Mouse (Mus musculus) right cerebral cortex, postnatal 25 days (tissue): ENCODE measurements around the gene Ncam2.
"Not testable (repeated sequence)": the region's sequence is repeated elsewhere in the genome, so short reads cannot be mapped to it uniquely, and the experiment has no call there.

Experiments used
- DNase-seq: peaks from one replicate; pipeline ENCODE4 v3.0.0; 2022

The Ncam2 gene

DNA sequence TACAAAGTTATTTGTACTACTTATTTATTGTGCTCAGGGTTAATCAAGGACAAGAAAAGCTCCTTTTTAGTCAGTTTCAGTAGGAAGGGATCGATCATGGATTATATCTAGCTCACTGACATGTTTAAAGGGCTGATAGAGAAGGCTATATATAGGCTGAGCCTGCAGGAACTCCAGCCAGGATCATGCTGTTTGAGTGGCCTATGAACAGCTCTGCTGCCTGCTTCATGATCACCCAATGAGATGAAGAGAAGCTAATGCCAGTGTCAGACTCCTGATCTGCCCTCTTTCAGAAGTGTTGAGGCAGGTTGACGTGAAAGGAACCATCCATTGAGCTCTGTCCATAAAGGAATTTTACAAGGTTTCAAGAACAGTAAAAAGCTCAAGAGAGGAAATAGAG lies 103.3 kb downstream of the Ncam2 start:
- DNase-seq: no peak

DNA sequence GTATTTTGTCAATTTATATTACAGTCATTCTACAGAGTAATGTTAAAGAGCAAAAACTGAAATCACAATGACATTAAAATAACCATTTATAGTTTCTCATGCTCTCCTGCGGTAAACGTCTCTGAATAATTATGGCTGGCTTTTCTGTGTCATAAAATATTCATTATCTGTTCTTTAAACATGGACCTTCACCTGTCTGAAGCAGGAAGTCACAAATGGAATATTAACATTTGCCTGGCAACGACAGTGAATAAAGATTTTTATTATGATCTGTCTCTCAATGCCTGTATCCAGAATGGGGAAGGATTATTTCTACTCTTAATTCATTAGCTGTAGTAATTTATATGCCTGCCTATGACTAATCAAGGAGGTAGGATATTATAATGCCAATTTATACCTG lies 108.7 kb downstream of the Ncam2 start:
- no peak for DNase-seq

DNA sequence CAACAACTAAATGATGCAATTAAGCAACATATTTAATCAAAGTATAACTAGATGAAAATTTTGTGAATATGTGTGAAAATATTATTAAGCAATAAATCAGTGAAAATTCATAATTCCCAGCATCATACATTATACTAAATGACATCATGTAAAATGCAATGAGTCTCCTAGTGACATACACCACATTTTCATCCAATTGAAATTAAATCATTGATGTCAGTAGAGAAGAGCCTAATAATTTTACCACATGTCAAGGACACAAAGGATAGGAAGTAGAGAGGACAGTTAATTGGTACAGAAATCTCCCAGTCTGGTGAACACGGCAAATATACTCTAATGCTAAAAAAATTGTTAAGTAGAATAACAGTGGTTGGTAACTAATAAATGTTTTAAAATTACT lies 118.5 kb downstream of the Ncam2 start:
- no peak for DNase-seq

DNA sequence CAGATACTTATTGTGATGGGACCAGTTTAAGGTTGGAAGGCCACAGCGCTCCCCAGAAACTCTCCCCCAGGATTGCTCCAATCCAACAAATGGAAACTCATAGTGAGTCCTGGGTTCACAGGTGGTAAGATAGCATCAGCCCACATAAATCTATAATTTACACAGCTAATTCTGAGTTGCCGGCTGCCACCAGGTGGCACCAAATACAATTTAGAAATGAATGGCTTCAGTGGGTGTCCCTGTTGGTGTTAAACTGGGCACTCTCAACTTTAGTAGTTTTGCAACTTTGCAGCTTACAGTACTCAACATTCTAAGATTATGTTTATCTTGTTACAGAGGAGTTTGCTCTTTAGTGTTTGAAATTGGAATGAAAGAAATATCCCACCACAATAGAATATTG lies 130.0 kb downstream of the Ncam2 start:
- DNase-seq: peak; percentile 20

DNA sequence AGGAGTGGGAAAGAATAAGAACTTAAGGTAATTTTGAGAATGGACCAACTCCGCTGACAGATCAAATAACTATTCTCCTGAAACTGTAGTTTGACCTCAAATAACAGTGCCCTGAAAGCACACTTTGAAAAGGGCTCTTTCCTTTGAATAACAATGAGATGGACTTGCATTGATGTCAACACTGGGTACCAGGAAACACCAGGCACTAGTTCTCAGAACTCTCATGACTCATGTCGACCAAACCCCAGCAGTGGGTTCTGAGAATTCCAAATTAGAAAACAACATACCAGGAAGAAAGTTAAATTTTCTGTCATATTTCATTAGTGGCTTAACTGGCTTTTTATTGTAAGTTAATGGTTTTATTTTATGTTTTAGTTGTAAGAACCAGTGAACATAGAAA lies 165.4 kb downstream of the Ncam2 start:
- no peak for DNase-seq

DNA sequence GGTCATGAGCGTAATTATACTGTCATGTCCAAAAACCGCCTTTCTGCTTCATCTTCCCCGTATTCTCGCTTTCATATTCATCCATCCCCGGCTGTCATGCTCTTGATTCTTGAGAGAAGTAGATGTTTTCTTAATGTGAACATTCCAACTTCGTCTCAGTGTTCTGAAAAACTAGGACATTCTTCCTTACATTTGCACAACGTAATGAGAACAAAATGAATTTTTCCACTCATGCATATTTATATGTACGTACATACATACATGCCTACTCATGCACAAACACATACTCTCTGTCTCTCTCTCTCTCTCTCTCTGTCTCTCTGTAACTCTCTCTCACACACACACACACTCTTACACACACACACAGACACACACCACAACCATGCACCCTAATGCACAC lies 173.7 kb downstream of the Ncam2 start:
- DNase-seq: no peak

DNA sequence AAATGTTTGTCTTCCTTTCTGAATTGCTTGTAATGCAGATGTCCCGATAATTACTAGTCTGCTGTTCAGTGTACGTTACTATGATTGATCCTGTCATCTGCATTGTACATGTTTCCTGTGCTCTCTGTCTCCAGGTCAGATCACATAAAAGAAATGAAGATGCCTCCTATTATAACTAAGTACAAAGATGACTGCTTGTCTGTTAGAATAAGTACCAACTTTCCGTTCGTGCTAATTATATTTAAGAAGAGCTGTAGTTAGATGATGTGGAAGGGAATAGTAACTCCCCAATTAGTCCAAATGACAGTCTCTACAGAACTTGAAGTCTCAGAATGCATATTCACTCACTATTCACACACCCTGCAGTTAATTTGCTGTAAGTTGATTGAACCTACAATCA lies 179.9 kb downstream of the Ncam2 start:
- DNase-seq: no peak

DNA sequence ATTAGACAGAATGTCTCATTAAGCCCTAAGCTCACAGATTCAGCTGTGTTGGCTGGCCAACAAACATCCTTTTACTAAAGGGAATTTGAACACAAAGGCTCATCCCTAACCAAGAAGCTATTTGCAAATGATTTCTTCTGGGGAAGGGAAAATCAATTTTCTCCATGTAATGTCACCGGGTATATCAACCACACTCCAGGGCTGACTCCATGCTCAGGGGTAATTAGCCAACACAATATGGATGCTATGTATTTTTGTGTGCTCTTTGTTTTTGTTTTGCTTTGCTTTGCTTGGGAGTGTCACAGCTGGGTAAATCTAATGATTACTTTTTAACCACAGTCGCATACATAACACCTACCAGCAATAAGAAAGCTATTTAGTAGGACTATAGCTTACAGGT lies 188.1 kb downstream of the Ncam2 start:
- DNase-seq: no peak

DNA sequence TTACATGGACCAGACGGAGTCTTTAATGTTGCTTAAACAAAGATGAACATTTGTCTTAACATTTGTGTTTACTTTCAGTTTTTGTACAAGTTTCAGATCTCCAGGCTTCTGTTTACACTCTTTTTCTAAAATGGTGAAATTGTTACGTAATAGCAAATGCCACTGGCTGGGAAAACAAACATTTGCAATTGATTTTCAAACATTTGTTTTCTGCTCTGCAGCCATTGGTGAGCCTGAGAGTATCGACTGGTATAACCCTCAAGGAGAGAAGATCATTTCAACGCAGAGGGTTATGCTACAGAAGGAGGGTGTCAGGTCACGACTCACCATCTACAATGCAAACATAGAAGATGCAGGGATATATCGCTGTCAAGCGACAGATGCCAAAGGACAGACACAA lies 234.1 kb downstream of the Ncam2 start:
- no peak for DNase-seq

DNA sequence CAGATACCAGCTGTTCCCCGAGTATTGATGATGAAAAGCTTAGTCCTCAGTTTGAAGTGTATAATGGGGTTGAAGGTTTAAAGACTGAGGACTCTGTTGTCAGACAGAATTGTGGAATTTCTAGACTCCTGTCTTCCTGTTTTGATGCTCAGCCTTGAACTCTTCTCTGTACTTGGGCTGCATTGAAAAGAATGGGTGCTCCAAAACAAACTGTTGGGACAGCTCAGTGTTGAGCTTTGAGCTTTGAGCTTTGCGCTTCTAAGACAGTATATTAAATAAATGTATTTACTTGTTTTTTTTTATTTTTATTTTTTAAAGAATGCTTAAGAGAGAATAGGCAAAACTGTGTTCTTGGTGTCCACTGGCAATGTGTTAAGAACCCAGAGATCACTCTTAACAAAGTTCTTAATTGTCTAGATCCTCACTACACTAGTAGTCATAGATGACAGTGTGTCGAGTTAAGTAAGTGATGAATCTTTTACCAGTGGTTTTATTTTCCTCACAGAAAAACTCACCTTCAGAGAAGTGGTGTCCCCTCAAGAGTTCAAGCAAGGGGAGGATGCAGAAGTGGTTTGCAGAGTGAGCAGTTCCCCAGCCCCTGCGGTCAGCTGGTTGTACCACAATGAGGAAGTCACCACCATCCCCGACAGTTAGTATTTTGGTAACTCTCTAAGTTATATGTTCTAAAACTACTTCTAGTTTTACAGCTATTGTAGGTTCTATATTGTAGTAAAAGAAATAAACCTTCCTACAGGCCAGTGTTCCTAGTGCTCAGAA lies 236.8 kb downstream of the Ncam2 start:
- no peak for DNase-seq

DNA sequence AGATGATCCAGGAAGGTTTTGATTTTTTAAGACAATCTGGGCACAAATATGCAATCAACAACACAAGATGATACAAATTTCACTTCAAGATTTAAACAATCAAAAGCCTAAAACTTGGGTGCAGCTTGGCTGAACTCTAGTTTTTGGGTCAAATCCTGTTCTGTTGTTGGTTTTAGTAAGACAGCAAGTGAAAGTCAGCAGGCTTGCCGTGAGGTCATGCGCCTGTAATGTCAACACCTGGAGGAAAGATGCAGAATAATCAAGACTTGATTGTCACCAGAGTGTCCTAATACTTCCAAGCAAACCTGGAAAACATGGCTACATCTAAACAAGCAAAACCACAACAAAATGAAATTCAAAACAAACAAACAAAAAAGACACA lies 237.4 kb downstream of the Ncam2 start:
- no peak for DNase-seq

DNA sequence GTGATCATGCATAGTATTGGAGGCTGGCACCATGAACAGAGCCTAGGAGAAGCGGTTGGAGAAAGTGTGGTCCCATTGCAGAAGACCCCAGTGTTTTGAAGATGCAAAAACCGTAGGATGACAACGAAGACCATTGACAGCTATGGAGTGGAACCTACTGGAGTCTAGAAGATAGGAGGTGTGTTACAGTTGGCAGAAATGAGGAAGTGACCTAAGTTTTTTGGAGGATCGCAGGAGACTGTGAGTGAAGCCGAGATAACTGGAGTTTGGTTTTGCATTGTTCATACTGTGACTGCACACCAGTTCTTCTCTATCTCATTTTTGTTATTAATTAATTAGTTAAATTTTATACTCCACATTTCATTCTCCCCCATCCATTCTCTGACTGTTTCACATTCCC lies 250.4 kb downstream of the Ncam2 start:
- DNase-seq: no peak

DNA sequence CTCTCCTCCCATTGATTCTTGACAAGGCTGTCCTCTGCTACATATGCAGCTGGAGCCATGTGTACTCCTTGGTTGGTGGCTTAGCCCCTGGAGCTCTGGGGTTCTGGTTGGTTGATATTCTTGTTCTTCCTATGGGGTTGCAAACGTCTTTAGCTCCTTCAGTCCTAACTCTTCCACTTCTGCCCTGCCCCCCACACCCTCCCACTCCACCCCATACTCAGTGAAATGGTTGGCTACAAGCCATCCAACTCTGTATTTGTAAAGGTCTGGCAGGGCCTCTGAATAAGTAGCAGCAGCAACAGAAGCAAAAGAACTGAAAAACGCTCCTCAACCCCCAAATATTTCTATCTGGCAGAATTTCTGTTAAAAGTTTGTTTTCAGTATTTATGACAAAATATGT lies 252.5 kb downstream of the Ncam2 start:
- DNase-seq: no peak

DNA sequence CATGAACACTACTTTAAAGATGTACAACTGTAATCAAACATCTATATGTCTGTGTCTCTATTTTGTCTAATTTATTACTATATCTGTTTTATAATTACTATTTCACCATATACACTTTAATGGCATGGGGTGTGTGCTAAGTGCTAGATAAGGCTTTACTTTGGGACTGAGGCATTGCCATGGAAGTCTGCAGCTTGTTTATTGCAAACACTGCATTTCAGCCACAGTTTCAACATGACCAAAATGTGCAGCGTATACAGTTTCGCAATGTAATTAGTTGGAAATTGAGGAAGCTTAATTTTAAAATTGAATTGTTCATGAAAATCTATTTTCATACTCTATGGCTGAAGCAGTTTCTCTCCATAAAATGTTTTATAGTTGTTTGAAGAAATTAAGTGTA lies 254.0 kb downstream of the Ncam2 start:
- no peak for DNase-seq

DNA sequence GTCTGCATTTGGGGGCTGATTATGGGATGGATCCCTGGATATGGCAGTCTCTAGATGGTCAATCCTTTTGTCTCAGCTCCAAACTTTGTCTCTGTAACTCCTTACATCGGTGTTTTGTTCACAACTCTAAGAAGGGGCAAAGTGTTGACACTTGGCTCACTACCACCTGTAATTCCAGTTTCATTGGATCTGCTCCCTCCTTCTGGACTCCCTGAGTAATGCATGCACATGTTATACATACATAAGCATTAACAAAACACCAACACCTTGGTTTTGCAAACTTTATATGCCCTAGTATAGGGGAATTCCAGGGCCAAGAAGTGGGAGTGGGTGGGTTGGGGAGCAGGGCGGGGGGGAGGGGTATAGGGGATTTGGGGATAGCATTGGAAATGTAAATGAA lies 262.2 kb downstream of the Ncam2 start:
- DNase-seq: not testable (repeated sequence)

DNA sequence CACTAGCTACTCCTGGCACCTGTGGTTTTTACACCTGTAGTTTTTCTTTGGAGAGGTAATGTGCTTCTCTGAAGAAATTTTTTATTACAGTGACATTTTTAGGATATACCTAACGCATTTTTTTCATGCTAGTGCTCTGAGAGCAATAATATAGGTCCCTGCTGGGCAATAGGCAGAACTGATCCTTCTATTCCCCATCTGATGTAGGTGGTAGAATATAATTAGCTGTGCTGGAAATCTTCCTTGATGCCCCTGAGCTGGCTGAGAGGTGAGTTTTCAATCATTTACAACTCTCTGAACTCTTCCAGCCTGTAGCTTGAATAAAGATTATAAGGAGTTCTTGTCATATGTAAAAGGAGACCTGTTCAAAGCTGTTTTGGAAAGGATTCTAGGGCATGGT lies 272.4 kb downstream of the Ncam2 start:
- no peak for DNase-seq

DNA sequence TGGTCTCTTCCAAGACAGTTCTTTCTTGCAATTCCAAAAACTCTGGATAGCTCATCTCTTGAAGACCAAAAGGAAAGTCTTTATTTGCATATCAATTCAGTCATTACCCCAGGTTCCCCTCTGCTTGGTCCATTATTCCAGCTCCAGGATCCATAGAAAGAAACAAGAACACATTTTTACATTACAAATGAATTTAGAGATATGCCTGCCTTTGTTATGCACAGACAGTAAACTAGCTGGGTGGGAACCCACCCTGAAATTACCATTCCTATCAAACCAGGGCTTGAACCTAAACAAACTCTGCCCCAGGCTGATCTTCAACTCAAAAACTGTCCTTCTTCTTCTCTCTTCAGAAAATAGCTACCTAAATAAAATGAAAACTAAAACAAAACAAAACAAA lies 280.6 kb downstream of the Ncam2 start:
- DNase-seq: no peak

DNA sequence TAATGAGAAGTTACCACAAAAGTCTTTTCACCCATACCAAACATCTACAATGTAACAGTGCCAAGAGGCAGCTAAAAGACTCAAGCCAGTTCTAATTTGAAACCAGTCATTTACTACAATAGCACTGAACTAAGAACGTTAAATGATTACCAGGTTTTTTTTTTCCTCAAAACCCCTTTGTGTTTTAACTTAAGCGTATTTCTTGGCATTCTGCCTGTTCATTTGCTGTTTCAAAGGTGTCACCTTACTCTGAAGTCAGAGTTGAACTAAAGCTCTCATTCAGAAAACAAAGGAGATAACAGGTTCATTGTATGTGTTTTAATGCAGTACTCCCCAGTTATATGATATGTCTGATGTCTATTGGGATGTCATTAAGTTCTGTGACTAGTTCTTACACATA lies 295.6 kb downstream of the Ncam2 start:
- no peak for DNase-seq

DNA sequence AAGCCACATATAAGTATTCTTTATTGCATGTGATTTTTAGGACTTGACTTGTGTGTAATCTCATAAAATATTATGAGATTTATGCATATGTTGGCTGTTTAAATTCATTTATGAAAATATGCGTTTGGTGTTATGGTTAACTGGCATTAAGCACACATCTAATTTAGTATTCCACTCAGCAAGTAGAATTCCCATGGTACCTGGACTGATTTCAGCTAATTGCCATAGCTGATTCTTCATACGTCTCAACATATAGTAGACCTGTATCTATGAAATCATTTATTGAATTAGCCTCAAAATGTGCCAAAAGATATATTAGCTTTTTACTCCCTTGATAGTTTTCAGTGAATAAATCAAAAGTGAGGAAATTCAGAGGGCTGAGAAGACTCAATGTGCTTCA lies 302.1 kb downstream of the Ncam2 start:
- no peak for DNase-seq

DNA sequence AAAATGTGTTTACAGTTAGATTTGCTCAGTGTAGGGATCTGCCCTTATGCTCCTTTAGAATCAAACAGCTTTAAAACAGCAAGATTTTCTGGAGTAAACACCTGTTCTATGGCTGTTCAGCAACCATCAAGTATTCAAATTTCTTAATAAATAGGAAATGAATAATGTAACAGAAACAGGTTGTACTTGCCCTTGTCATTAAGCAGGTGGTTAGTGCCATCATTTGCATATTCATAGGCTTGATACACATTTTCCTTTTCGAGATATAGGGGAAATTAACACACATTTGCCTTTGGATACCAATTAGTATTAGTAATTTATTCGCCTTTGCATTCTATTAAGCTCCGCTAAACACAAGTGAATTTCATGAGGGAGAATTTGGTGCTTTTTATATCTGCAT lies 335.7 kb downstream of the Ncam2 start:
- no peak for DNase-seq

DNA sequence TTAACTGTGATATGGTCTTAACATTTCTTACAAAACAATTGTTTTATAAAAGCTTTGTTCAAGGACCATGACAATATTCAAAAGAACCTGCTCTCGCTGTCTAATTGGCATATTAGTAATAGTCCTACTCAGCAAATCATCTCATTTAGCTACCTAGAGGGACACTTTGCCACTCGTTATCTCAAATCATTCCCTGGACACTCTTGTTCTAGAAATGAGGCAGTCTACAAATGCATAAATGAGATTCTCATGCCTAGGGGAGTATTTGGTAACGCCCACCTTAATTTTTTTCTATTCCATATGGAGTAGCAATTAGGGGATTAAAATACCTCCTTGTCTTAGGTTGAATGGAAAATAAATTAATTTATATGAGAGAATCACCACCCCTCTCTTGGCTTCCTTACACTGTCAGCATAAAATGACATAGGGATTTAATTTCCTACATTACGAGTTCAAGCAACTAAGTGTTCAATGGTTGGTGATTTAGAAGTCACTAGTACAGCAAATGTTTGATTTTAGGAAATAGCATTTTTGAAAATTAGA lies 387.1 kb downstream of the Ncam2 start:
- no peak for DNase-seq

DNA sequence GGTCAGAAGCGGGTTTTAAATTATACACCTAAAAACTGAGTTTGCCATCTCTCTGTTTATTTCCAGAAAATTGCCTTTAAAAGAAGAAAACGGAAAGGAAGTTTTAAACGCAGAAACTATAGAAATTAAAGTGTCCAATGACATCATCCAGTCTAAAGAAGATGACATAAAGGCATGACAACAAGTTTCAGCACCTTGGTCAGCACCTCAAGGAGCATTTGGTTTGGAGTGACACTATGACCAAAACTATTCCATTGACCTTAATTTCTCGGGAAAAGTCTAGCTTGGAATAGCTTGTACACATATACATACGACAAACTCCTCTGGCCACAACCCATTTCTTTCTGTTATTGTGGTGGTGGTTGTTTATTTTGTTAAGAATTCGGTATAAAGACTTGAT lies 422.8 kb downstream of the Ncam2 start:
- no peak for DNase-seq

DNA sequence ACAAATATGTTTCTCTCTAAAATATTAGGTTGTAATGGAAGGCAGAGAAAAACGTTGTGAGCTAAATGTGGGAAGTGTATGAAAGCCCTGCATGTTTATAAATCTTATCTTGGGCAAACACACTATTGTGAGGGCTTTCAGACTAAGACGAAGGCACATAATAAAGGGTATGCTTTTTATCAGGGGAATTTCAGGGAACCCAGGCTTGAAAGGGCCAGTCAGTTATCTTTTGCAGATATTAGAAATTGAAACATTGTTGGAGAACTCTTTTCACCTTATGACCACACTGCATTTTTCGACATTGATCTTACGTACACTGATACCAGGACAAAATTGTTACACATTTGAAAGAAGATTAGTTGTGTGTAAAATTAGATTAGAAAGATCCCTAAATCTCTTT lies 423.3 kb downstream of the Ncam2 start:
- DNase-seq: no peak

DNA sequence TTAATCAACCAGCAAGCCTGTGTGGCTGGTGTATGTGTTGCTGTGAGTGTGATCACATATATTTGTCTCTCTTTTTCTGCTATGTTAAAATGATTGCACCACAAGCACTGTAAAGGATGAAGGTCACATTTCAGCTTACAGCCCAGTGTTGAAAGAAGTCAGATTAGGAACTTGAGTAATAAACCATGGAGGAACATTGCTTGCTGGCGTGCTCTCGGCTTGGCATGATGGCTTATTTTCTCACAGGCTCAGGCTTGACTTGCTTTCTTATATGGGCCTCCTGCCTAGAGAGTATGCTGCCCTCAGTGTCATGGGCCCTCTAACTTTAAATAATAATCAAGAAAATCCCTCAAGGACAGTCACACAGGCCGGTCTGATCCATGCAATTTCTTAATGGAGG lies 449.8 kb downstream of the Ncam2 start:
- DNase-seq: no peak

DNA sequence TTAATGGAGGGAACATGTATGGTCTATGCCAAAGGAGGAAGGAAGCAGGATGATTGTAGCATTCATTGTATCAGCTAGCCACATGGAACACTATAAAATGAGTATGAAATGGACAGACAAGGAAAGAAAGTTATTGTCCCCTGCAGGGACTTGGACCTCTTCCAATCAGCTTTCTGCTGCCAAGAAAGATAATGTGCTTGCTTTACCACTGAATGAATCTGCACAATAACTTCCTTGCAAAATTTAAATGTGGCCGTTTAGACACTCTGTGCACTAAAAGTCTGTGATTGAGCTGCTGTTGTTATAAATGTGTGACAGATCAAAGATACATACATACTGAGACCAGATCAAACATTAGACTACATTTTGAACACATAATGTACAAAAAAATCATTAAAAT lies 451.1 kb downstream of the Ncam2 start:
- DNase-seq: no peak
